Mouse (Mus musculus) erythroid progenitor cell, adult 5-6 weeks (primary cell): ENCODE results near the gene Bmf. TPM values are rescaled to one million over a fixed set of nuclear protein-coding genes. Genes with fewer than 3 reads are reported as not detected.
A peak's percentile ranks its signal among the peaks of the same experiment; 100 is the strongest.

ENCODE experiments used
- ATAC-seq: replicated peaks from 2 replicates; pipeline ENCODE4 v1.8.0; 2016; ENCODE audit warnings: moderate number of reproducible peaks, mild to moderate bottlenecking, moderate TSS enrichment, inconsistent platforms; ENCODE audit not compliant: poor library complexity, low FRiP score, severe bottlenecking
- total RNA-seq, 2 experiments: library from RNA; stranded (forward) in 1 of 2; stranded (reverse) in 1 of 2; fragments of 150-400 nt in 1 of 2; fragments of 186-747, 209-891 nt in 1 of 2; gene quantifications; 2 replicates each; pipeline versions ENCODE4 v1.2.3 to v1.2.4; 2015 to 2017; ENCODE audit warnings: low replicate concordance in 2 of 2

Bmf gene
- total RNA-seq, 2 experiments from 2014 or later, result 2.1 to 5.9 TPM

GRCm38 (mm10) chr2:118546104-118546797 is 3.2 kb downstream of the Bmf start:
- no peak for ATAC-seq

- peak; percentile 66 for ATAC-seq
Measured at GRCm38 (mm10) chr2:118545242-118546103, 4.0 kb downstream of the Bmf start.

DNA sequence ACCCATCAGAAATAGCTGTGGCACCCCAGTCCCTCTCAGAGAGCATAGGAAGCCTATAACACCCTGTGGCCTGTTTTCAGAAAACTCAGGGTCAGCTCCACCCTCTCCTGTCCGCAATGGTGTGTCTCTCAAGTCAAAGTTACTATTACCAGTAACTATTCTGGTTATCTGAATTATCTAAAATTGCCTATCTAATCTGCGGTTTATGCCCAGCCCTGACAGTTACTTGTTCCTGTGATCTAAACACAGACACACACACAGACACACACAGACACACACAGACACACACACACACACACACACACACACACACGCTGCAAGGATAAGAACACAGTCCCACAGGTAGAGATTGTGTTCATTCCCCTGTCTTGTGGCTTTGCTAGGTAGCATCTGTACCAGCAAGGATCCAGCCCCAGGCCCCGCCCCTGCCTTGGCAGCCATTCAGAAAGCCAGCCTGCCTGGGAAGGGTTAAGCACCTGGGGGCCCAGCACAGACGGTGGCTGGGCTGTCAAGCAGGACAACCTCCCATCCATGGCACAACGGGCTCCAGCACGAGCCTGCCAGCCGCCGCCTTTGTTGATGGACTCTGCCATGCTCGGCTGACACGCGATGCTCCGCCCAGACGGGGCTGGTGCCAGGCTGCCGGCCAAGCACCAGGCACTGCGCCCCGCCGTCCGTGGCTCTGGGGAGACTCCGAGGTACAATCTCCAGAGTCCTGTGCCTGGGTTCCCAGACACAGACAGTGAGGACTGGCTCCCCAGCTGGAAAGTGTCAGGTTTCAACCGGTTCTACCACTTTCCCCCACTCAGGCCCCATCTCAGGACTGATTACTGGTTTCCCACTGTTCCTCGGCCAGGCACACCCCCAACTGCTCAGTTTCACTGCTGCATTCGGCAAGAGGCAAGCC is 5.3 kb downstream of the Bmf start:
- peak; percentile 62 for ATAC-seq

DNA sequence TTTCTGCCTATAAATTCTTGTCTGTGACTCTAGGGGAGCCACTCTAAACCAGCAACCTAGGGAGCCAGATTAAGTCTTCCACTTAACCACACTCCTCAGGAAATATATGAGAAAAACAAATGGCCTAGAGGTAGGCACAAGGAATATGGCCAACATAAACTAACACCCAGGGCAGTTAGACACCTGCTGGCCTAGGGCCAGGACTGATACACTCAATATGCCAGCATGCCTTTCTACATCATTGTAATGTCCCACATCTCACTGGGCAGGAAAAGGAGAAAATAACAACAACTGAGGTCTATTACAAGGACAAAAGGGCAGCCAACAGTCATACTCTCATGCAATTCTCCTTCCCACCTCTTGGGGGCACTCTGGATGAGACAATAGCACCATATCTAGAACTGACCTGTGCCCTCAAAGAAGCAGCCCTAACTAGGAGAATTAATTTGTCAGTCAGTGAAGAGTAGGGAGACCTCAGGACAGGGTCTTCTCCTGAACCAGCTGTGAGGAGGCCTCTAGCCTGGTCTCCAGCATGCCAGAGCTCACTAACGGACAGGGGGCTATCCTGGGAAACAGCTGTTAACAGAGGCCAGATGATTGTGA is 6.4 kb downstream of the Bmf start:
- ATAC-seq, result no peak

DNA sequence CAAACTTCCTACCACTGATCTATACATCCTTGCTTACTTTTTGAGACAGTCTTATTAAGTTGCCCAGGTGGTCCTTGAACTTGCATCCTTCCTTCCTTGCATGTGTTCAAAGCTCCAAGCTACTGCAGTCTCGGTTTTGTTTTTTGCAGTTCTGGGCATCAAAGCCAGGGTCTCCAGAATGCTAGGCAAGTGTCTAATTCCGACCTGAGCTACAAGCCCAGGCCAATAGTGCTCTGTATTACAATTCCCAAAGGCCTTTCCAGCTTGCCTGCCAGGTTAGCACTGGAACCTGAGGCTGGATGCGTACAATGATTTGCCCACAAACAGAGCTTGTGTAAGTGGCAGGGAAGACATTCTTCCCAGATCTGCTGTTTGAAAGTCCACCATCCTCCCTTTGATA is 7.8 kb downstream of the Bmf start:
- ATAC-seq, result no peak

DNA sequence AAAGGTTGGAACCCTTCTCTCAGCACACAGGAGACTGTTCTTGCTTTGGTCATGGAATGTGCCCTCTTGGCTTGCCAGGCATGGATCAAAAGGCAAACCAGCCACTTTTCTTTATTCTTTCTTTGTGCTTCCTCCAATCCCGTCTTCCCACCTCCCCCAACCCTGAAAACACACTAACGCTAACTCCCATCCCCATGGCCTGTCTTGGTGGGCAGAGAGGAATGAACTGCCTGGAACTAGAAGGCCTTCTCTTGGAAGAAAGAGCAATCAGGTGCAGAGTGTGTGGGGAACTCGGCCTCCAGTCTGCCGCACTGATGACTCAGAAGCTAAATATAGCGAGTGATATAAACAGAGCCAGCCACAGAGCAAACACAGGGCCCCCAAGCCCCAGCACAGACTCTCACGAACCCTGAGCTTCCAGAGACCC is 8.8 kb downstream of the Bmf start:
- no peak for ATAC-seq

- no peak for ATAC-seq
Measured at GRCm38 (mm10) chr2:118539881-118540516, 9.5 kb downstream of the Bmf start.

GRCm38 (mm10) chr2:118539040-118539439 is 10.4 kb downstream of the Bmf start:
- ATAC-seq, result no peak

DNA sequence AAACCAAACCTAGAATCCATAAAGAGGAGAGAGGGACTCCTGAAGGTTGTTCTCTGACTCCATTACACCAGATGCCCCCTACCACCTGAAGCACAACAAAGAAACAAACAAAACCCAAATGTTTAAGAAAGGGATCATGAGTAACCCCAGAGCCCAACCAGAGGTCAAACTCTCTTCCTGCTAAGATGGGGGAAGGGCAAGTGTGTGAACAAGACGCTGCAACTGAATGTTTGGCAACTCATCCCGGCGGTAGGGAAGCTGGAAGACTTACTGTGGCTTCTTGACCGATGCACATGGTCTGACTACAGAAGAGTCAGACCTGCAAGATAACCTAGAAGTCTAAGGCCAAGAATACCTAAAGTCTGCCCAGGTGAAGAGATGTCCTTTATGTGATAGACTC is 12.3 kb downstream of the Bmf start:
- no peak for ATAC-seq

DNA sequence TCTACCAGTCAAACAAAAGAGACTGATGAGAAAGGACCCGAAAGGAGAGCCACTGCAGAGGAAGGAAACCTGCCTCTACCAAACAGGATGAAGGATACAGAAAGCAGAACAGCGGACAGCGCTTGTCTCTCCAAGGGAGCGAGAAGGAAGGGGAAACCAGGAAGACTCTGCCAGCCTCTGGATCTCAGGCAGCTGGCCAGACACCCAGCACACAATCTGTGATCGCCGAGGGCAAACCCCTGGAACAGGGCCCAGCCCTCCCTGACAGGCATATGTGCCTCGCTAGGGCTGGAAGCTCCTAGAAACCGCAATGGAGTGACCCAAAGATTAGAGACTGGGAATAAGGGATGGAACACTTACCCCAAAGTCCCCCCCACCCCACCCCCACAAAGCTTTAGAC is 12.9 kb downstream of the Bmf start:
- ATAC-seq, result no peak

DNA sequence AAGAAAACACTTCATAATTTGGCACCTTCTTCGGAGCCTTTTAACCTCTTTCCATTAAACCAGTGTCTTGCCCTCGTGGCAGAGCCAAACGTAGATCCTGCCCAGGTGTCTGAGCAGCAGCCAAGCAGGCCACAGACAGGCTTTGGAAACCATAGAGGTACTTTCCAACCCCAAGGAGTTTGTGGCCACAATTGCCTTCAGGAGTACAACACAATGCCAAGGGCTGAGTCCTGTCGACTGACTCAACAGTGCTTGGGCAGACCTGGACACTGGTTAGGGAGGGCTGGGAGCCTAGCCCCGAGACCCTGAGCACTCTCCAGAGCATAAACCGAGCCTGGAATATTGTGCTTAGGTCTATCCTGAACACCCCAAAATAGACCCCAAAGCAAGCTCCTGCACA is 13.4 kb downstream of the Bmf start:
- ATAC-seq, result no peak

- no peak for ATAC-seq
Measured at GRCm38 (mm10) chr2:118533969-118534368, 15.5 kb downstream of the Bmf start.

DNA sequence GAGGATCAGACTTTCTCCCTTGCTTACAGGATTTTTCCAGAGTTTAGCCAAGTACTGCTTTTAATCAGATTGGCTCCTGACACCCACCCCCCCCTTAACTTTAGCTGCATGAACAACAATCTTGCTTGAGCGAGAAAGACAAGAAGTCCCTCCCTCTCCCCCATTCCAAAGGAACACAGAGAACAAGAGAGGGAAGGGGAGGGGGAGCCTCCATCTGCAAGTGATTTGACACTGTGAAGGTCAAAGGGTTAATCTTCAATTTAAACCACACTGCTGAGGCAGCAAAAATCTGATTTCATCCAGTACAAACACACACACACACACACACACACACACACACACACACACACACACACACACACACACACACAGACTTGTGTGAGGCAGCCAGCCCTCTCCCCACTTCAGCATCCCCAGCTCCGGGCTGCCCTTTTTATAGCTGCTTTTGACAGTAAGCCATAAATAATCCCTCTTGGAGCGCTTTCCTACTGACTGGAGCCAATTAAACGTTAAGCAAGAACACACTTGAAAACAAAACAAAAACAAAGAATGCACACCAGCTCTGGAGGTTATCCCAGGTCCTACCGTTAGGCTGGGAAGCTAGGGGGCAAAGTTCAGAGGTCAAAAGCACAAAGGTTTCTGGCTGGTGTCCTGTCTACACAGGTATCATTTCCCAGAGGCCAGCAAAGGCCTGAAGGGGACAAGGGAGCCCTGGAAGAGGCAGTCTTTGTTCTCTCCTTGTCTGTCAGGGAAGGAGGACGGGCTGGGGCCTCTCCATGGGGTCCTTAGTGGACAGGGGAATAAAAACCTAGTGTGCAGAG is 16.4 kb downstream of the Bmf start:
- no peak for ATAC-seq

GRCm38 (mm10) chr2:118532401-118532800 is 17.1 kb downstream of the Bmf start:
- no peak for ATAC-seq

DNA sequence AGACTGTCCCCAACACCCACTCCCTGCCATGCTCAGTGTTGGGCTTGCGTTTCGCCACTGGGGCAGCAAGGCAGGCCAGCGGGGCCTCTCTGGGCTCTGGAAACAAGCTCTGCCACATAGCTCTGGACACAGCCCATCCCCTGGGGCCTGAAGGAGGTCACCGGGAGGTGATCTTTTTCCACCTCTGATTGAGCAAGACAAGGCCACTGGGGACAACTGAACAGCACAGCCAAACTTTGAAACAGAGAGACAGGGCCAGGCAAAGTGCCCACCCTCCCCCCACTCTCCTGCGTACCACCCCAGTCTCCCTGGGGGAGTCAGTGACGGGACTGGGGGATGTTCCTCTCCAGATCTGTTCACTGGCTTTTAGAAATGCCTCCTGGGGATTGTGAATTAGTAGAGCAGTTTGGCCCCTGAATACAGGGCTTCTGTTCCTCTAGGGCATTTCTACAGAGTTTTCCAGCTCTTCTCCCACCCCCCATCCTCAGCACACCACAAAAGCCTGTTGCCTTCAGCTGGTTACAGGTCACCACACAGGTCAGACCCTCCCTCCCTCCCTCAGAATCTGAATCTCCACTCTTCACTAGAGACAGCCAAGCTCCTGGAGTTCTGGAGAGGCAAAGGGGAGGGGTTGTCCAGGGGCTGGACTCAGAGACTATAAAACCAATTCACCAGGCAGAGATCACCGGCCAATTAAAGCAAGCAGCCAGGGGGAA is 19.9 kb downstream of the Bmf start:
- no peak for ATAC-seq

DNA sequence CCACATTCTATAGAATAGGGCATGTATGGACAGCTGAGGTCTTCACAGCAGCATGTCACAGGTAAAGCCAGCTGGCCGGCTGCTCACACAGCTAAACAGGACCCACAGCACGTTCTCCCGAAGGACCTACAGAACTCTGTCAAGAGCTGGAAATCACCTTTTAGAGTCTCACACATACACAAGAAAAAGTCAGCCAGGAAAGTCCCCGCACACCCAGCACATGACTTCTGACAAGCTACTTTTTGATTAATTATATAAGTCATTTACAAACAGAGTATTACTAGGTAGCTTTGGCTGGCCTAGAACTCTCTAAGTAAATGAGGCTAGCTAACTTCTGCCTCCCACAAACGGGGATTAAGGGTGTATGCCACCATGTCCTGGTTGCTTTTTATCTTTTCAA is 22.9 kb downstream of the Bmf start:
- ATAC-seq, result no peak

- ATAC-seq, result no peak
Measured at GRCm38 (mm10) chr2:118524811-118525210, 24.7 kb downstream of the Bmf start.

DNA sequence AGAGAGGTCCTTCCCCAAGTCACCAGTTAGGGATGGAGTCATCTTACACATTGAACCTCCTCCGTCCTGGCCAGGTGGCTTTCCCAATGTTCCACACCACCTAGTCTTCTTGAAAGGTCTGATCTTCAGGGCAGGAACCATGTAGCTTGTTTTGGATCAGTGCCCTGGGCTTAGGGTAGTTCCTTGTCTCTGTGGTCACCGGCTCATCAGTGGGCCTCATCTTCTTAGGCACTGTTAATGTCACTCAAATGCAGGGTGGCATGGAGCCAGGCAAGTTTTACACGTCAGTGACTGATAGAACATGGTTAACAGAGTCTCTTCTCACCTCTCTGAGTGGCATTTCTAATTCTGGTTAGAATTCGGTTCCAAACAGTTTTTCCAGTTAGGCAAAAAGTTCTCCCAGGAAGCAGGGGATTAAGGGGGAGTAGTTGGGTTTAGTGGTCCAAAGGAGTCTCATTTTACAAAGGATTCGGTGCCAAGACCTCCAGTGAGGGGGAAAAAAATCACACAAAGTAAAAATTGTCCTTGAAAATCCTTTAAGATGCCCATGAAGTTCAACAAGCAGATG is 26.2 kb downstream of the Bmf start:
- ATAC-seq, result no peak
